Mouse (Mus musculus): ENCODE measurements around the gene Cfap52.

Cfap52 gene

GRCm38 (mm10) chr11:67932156-67932555 is 33.3 kb downstream of the Cfap52 start:
- no peak for ATAC-seq (ENCODE audit: insufficient number of reproducible peaks, low FRiP score, low TSS enrichment)

- no peak for ATAC-seq (ENCODE audit: insufficient number of reproducible peaks, low FRiP score, low TSS enrichment)
These were observed 38.9 kb downstream of the Cfap52 start for GRCm38 (mm10) chr11:67926348-67927055.

- no peak for ATAC-seq (ENCODE audit: insufficient number of reproducible peaks, low FRiP score, low TSS enrichment)
These were observed 40.5 kb downstream of the Cfap52 start for GRCm38 (mm10) chr11:67925000-67925399.

- no peak for ATAC-seq (ENCODE audit: insufficient number of reproducible peaks, low FRiP score, low TSS enrichment)
These were observed 41.7 kb downstream of the Cfap52 start for GRCm38 (mm10) chr11:67923720-67924119.

DNA sequence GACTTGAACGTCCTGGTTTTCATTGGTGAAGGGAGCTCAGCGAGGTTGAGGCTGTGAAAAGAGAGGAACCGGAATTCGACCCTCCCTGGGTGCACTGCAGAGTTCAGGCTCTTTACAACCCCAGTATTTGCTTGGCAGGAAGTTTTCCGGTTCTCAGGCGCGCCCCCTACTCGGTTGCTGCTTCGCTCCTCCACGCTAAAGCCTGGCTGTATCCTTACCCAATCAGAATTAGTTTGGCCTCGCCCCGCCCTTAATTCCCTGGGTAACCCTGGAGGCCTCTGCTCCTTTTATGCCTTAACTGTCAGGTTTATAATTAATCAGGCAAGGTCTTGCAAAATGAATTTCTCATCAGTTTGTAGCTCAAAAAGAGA is 42.7 kb downstream of the Cfap52 start:
- ATAC-seq (ENCODE audit: insufficient number of reproducible peaks, low FRiP score, low TSS enrichment) = no peak

GRCm38 (mm10) chr11:67921827-67922754 is 43.4 kb downstream of the Cfap52 start, which contains the start of gene Usp43:
TSS of gene Usp43 (minus strand) at chr11:67922153.
- no peak; the same call in 1 of the 2 replicates for ATAC-seq (ENCODE audit: insufficient number of reproducible peaks, low FRiP score, low TSS enrichment)

- no peak for ATAC-seq (ENCODE audit: insufficient number of reproducible peaks, low FRiP score, low TSS enrichment)
These were observed 44.2 kb downstream of the Cfap52 start for GRCm38 (mm10) chr11:67921091-67921826.

GRCm38 (mm10) chr11:67920226-67920960 is 45.1 kb downstream of the Cfap52 start:
- no peak for ATAC-seq (ENCODE audit: insufficient number of reproducible peaks, low FRiP score, low TSS enrichment)

GRCm38 (mm10) chr11:67919593-67919992 is 45.9 kb downstream of the Cfap52 start:
- no peak for ATAC-seq (ENCODE audit: insufficient number of reproducible peaks, low FRiP score, low TSS enrichment)

GRCm38 (mm10) chr11:67917126-67917525 is 48.3 kb downstream of the Cfap52 start:
- no peak for ATAC-seq (ENCODE audit: insufficient number of reproducible peaks, low FRiP score, low TSS enrichment)

DNA sequence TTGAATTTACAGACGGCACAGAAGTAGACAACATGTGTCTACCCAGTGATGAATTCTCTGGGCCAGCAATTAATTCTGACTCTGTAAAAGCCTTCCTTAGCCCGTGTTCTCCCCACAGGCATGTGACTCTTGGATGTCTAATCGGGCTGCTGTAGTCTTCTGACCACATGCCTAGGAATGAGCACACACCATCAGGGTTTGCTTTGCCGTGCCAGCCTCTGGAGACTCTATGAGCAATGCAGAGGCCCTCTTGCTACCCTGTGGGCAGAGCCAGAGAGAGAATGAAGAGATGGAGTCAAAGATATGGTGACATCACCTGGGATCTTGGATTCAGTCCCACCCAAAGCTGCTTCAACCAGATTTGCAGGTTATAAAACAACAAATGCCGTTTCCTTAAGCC is 54.4 kb downstream of the Cfap52 start:
- ATAC-seq (ENCODE audit: insufficient number of reproducible peaks, low FRiP score, low TSS enrichment) = no peak

DNA sequence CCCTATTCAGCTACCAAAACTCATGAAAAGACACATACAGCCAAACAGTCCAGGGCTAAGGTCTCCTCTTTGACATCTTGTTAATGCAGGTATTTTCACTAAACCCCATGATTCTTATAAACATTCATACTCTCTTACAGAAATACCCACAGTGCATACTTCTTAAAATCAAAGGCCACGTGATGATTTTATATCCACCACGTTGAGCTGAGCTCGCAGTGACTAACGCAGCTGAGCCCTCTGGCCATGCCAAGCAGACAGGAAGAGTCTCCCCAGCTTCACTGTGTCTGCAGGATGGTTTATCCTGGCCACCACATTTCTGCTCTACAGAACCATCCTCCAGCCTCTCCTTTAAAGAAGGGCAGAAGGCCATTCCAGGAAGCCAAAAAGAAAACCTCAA is 61.7 kb downstream of the Cfap52 start:
- ATAC-seq (ENCODE audit: insufficient number of reproducible peaks, low FRiP score, low TSS enrichment) = no peak

DNA sequence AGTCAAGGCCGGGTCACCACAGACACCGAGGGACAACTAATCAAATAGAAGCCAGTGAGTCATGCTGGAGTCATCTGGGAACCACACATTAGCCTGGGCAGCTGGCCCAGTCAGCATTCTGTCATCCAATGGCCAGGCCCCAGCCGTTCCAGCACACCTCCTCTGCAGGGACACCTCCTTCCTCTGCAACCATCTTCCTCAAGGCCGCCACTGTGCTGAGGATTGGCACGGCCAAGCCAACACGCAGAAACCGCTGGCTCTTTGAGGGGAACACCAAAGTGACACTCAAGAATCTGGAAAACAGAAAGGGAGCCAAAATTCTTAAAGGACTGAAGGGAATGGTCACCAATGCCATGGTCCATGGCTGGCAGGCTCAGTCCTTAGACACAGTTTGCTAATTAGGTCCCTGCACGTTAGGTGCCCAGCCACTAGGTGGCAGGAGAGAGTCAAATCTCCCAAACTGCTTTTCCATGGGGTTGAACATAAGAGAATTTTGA is 68.3 kb downstream of the Cfap52 start:
- no peak; the same call in 1 of the 2 replicates for ATAC-seq (ENCODE audit: insufficient number of reproducible peaks, low FRiP score, low TSS enrichment)

GRCm38 (mm10) chr11:67895641-67896040 is 69.8 kb downstream of the Cfap52 start:
- no peak for ATAC-seq (ENCODE audit: insufficient number of reproducible peaks, low FRiP score, low TSS enrichment)

- ATAC-seq (ENCODE audit: insufficient number of reproducible peaks, low FRiP score, low TSS enrichment) = no peak
These were observed 76.9 kb downstream of the Cfap52 start for GRCm38 (mm10) chr11:67888521-67888920.

DNA sequence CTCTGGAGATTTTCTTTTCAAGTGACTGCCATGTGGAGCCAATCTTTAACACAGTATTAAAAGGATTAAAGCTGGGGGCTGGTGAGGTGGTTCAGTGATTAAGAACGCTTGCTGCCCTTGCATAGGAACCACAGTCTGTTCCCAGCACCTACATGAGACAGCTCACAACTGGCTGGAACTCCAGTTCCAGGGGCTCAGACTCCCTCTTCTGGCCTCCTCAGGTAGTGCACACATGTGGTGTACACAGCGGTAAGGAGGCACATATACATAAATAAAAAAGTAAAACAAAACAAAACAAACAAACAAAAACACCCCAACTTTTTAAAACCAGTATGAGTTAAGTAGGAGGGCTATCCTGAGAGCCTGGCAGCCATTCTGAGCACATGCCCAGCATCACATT is 79.5 kb downstream of the Cfap52 start:
- no peak for ATAC-seq (ENCODE audit: insufficient number of reproducible peaks, low FRiP score, low TSS enrichment)

Data from cerebellum, adult (tissue).